Mouse (Mus musculus): Measurements from ENCODE around the gene Foxj1.

DNA sequence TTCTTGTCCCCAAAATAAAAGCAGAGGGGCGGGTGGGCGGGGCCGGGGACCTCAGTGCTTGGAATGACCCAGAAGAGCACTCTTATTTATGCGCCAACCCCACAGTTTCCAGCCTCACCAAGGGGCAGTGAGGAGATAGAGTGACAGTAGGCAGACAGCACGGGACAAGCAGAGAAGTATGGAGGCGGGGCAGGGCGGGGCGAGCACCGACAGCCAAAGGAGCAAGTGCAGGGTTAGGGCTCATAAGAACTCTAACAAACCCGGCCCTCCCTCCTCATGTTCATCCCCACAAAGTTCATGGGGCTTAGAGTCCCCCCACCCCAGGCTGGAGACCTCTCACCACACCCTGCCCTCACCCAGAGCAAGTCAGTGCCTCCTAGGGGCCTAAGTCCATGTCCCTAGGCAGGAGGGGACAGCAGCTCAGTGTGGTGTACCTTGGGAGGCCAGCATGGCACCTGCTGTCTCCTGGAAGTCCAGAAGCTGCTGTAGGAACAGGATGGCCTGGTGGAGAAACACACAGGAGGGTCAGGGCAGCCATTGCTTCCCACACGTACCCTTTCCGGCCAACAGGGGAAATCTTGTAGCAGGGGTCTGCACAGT is 41.6 kb downstream of the Foxj1 start:
- no peak for TF ChIP-seq CTCF (conservative IDR thresholded peaks at IDR 0.05; ENCODE audit: low read length)
- no peak for TF ChIP-seq POU5F1 (IDR thresholded peaks at IDR 0.05; ENCODE audit: borderline replicate concordance, low read length)
